10 mouse cellular contexts compared by ENCODE assay signal in genomic region chr1:166429809-166430431, GRCm38 (mm10). TPM values are rescaled to one million over a fixed set of nuclear protein-coding genes. Genes with fewer than 3 reads are reported as not detected.
DNase-seq lines count a peak whose midpoint lies in the region; ATAC-seq and TF ChIP-seq lines count a peak whose summit lies in the region.
"Had no signal": no experiment of that assay in that cellular context is flagged by ENCODE, and none has a peak within 500 bp of the region (broad histone marks: within the 10 kb centered on the region; RNA-seq: fewer than 3 reads in every experiment).

No protein-coding gene starts in this region.

- TF ChIP-seq POLR2A in bone marrow, adult 2 months (IDR thresholded peaks at IDR 0.05; ENCODE audit: borderline replicate concordance, control insufficient read depth, low read depth, low read length), result no peak

- no peaks in the 10 kb centered on the region for H3K36me3 ChIP-seq in lung, embryonic 15.5 days
- H3K36me3 ChIP-seq: embryonic facial prominence, embryonic 15.5 days; midbrain, embryonic 12.5 days had no signal

- peaks cover 3% of the 10 kb centered on the region; the same call in 1 of the 2 replicates for H3K4me1 ChIP-seq in bone marrow, adult 2 months (ENCODE audit: control insufficient read depth, insufficient read depth, low read length)
- H3K4me1 ChIP-seq in lung, embryonic 15.5 days, result 0 out of 2 replicates have a peak, but pooled peaks cover 3% of the 10 kb centered on the region
- H3K4me1 ChIP-seq: embryonic facial prominence, embryonic 15.5 days; midbrain, embryonic 12.5 days had no signal

- H3K27ac ChIP-seq in bone marrow, adult 2 months (ENCODE audit: control insufficient read depth, insufficient read depth, low read depth, low read length, poor library complexity), result no peak overlapping the region
- no peak overlapping the region for H3K27ac ChIP-seq in lung, embryonic 15.5 days
- H3K27ac ChIP-seq: embryonic facial prominence, embryonic 15.5 days; midbrain, embryonic 12.5 days had no signal

- H3K4me3 ChIP-seq in bone marrow, adult 2 months (replicated peaks; ENCODE audit: control insufficient read depth, low read depth, low read length), result peak overlapping the region; percentile 39
- no peak overlapping the region for H3K4me3 ChIP-seq in lung, embryonic 15.5 days
- H3K4me3 ChIP-seq: embryonic facial prominence, embryonic 15.5 days; midbrain, embryonic 12.5 days had no signal

- TF ChIP-seq CTCF in bone marrow, adult 2 months (IDR thresholded peaks at IDR 0.05; ENCODE audit: control insufficient read depth, insufficient read depth, low read length), result no peak

- H3K9me3 ChIP-seq in lung, embryonic 15.5 days, result no peaks in the 10 kb centered on the region
- H3K9me3 ChIP-seq: embryonic facial prominence, embryonic 15.5 days; midbrain, embryonic 12.5 days had no signal

- H3K27me3 ChIP-seq in lung, embryonic 15.5 days, result no peaks in the 10 kb centered on the region
- H3K27me3 ChIP-seq: embryonic facial prominence, embryonic 15.5 days; midbrain, embryonic 12.5 days had no signal

- intact Hi-C loops in gastrocnemius, postnatal 14 days (cut with DNase I; ENCODE audit: low total_unique reads), result no loop called here
- intact Hi-C loops in gastrocnemius, postnatal 36 days (cut with DNase I), result no loop called here

- peak; percentile 8 for DNase-seq in gastrocnemius, postnatal 14 days
- DNase-seq in gastrocnemius, postnatal 36 days, result no peak
- DNase-seq in heart, postnatal 4 days, result peak; percentile 19
- DNase-seq in testis, postnatal 14 days (ENCODE audit: low spot score), result no peak
- DNase-seq in spleen, postnatal 10 days (ENCODE audit: low spot score in 2 of 2), result no peak
- no peak for DNase-seq in retina, embryonic 14.5 days (ENCODE audit: low spot score)

- ATAC-seq in lung, embryonic 15.5 days (ENCODE audit: borderline replicate concordance, extremely low read depth, low FRiP score, low TSS enrichment), result peak; percentile 23; the same call in 1 of the 2 replicates

- H3K9ac ChIP-seq in lung, embryonic 15.5 days, result no peak overlapping the region
- H3K9ac ChIP-seq: embryonic facial prominence, embryonic 15.5 days; midbrain, embryonic 12.5 days had no signal

- H3K4me2 ChIP-seq in lung, embryonic 15.5 days, result peak overlapping the region; percentile 35; the same call in 1 of the 2 replicates
- H3K4me2 ChIP-seq: embryonic facial prominence, embryonic 15.5 days; midbrain, embryonic 12.5 days had no signal

- 9% methylated on average over 10 of the region's 10 CpGs for WGBS in bone marrow, adult 2 months
- 43% methylated on average over 10 of the region's 10 CpGs for WGBS in lung, embryonic 15.5 days

RNA-seq across cellular contexts. Expression of gene Pogk, which starts 20.3 kb away (rescaled TPM):
- total RNA-seq in gastrocnemius, postnatal 14 days (2021), result 1 to 10 TPM; 4.4 to 6.4 TPM
- total RNA-seq in gastrocnemius, postnatal 36 days (2021), result 1 to 10 TPM; 7.3 to 9.0 TPM
- 1.2 and 3.4 TPM in 2 replicates for polyA plus RNA-seq in bone marrow, adult 2 months (2011; ENCODE audit: insufficient read depth, insufficient read length, low replicate concordance, missing spikeins)
- total RNA-seq in heart, postnatal 4 days (2021), result 10 to 100 TPM; 24.5 to 29.2 TPM
- 10.5 and 11.3 TPM in 2 replicates for polyA plus RNA-seq in lung, embryonic 15.5 days (2015; fragmentation: Nextera tagmentation; extraction: Ambion mirVana)

RNA-seq across cellular contexts. Expression of gene Tada1, which starts 51.0 kb away (rescaled TPM):
- total RNA-seq in gastrocnemius, postnatal 14 days (2021), result 1 to 10 TPM; 7.5 to 8.7 TPM
- total RNA-seq in gastrocnemius, postnatal 36 days (2021), result 1 to 10 TPM; 5.1 to 5.2 TPM
- polyA plus RNA-seq in bone marrow, adult 2 months (2011; ENCODE audit: insufficient read depth, insufficient read length, low replicate concordance, missing spikeins), result 12.3 and 18.4 TPM in 2 replicates
- 10 to 100 TPM; 17.7 to 18.1 TPM for total RNA-seq in heart, postnatal 4 days (2021)
- 59.6 and 61.5 TPM in 2 replicates for polyA plus RNA-seq in lung, embryonic 15.5 days (2015; fragmentation: Nextera tagmentation; extraction: Ambion mirVana)

Comparison
In these comparisons a context has a peak if more than half of its experiments do, and no peak if none do; other contexts are left out.
1. DNase-seq: peak in gastrocnemius, postnatal 14 days (single experiment) and heart, postnatal 4 days (single experiment); none in gastrocnemius, postnatal 36 days (0 of 2), testis, postnatal 14 days (single experiment), spleen, postnatal 10 days (0 of 2) and retina, embryonic 14.5 days (single experiment).